Mouse (Mus musculus) thymus, adult 2 months (tissue): ENCODE results near the gene Marc2.

Source experiments
- CTCF ChIP-seq: fragments of 200-500 bp; IDR thresholded peaks from 2 replicates; pipeline ENCODE4 v1.5.1; 2012; ENCODE audit warnings: mild to moderate bottlenecking, control low read depth, low read length, moderate library complexity, borderline replicate concordance; ENCODE audit not compliant: control insufficient read depth, poor library complexity, insufficient read depth; ENCODE audit errors: extremely low read depth
- POLR2A ChIP-seq: fragments of 200-500 bp; IDR thresholded peaks from 2 replicates; pipeline ENCODE4 v1.6.1; 2012; ENCODE audit warnings: mild to moderate bottlenecking, low read length, control low read depth, moderate library complexity; ENCODE audit not compliant: control insufficient read depth, poor library complexity, insufficient read depth; ENCODE audit errors: extremely low read depth

GRCm38 (mm10) chr1:184882281-184883268 is 36.3 kb upstream of the Marc2 start, which contains the start of gene C130074G19Rik:
- TF ChIP-seq POLR2A (no peak), CTCF (no peak)
